Mouse (Mus musculus) ZHBTc4 (cell line): ENCODE data around the gene Gm5072.
"Not testable (repeated sequence)": the region's sequence is repeated elsewhere in the genome, so short reads cannot be mapped to it uniquely, and the experiment has no call there.

ENCODE experiments used
- DNase-seq: peaks from one replicate; pipeline ENCODE4 v3.0.0-alpha.2; 2011; ENCODE audit warnings: low read depth, low spot score

Gm5072 gene

DNA sequence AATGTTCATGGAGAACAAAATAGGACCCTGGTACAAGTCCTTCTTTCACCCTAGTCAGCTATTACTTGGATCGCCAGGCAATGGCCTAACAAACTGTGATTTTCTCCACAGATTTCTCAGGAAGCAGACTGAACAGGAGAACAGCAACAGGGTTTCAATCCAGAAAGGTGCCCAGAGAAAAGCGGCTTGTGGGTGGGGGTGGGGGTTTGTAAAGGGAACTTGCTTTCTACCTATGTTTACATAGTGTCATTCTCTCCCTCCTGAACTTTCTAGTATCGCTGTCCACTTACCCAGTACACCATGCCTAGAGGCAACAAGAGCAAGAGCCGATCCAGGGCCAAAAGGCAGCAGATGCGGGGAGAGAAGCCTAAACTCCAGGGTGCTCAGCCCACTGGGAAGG, at the start of gene Gm5072:
Gm5072 (plus strand) TSS at position 301 of the 400 bp plus-strand sequence.
- DNase-seq = not testable (repeated sequence)
